Mouse (Mus musculus): Measurements from ENCODE around the gene Kcnj12. TPM values are rescaled to one million over a fixed set of nuclear protein-coding genes. Genes with fewer than 3 reads are reported as not detected.
A peak's percentile ranks its signal among the peaks of the same experiment; 100 is the strongest.

Gene Kcnj12
- total RNA-seq, 2 experiments from 2014 or later = 56.1 to 69.0 TPM

DNA sequence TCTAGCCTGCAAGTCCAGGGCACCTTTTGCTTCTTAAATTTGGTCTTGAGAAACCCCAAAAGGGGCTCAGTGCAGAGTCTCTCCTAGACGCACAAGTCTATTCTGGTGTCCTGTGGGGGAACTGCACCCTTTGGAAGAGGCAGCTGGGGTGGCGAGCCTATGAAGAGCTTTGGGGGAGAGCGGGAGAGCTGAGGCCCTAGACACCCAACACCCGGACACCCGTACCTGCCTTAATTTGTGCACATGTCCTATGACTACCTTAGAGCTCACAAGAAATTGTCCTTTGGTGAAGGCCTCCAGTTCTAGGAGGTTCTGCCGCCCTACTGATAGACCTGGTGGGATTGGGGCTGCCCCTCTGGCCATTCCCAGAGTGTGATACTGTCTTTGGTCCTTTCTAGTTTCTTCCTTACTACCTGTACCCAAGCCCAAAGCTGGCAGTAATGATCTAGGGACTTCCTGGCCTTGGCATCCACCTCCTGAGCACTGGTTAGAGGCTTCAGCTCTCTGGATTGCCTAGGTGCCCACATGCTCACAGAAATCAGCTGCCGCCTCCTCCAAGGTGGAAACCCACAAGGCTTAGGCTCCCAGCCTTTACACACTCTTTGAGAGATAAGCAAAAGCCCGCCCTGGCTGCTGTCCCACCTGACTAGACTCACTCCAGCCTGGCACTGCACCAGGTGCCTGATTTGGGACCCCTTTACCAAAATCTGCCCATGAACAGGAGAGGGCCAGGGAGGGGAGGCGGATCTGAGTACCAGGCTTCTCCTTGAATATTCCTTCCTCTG is 1.2 kb downstream of the Kcnj12 start:
- intact Hi-C loops (cut with DNase I) = loop anchor here (5.0 kb wide), 1 partner anchor 41 kb away; no protein-coding TSS in a partner anchor

DNA sequence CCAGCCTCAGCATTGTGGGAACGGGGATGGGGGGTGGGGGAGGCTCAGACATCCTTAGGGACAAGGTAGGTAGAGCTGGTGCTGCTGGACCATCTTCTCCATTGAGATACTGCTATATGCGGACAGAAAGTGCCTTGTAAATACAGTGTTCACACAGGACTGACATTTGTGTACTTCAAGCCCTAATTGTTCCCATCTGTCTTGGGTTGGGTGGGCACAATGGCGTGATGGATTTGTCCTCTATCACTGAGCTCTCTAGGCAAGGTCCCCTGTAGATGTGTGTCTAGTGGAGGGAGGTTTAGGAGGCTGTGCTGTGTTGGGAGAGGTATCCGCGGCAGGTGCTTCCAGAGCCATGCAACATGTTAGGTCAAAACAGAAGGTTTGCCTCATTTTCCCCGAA is 2.0 kb downstream of the Kcnj12 start:
- no peak for DNase-seq
- intact Hi-C loops (cut with DNase I) = loop anchor here (5.0 kb wide), 1 partner anchor 42 kb away; no protein-coding TSS in a partner anchor

More for the DNA sequence above, 1.2 kb downstream of the Kcnj12 start:
- no peak for DNase-seq

DNA sequence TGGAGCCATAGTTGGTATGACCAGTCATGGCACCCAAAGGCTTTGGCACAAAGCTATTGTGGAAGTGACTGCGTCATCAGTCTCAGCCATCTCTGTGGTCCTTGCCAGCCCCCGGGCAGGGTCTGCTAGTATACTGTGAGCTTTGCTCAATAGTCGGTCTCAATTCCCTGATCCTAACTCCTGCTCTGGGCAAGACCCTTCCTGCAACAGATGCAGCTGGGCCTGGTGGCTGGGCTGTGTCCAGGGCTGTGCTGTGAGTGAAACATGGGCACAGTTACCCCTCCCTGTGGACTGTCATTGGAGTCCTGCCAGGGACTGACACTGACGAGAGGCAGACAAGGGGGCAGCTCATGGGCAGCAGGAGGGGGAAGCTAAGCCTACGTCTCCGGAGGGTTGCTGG is 2.6 kb downstream of the Kcnj12 start:
- DNase-seq = no peak
- intact Hi-C loops (cut with DNase I) = loop anchor here (5.0 kb wide), 1 partner anchor 43 kb away; no protein-coding TSS in a partner anchor

DNA sequence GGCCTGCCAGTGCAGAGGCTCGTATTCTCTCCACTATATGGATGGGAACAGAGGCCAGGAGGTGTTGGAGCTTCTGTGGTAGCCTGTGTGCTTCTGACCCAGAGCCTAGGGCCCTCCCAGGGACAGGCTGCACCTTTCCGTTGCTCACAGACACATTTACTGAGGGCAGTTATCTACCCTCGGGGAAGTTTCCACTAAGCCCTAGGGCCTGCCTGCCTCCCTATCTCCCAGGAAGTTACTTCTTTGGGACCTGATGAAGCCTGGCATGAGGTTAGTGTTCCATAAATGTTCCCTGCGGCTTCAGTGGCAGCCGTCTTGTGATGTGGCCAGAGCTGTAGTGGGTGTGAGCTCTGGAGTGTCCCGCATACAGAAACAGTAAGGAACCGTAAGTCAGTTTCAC is 3.2 kb downstream of the Kcnj12 start:
- DNase-seq = no peak
- intact Hi-C loops (cut with DNase I) = no loop called here

DNA sequence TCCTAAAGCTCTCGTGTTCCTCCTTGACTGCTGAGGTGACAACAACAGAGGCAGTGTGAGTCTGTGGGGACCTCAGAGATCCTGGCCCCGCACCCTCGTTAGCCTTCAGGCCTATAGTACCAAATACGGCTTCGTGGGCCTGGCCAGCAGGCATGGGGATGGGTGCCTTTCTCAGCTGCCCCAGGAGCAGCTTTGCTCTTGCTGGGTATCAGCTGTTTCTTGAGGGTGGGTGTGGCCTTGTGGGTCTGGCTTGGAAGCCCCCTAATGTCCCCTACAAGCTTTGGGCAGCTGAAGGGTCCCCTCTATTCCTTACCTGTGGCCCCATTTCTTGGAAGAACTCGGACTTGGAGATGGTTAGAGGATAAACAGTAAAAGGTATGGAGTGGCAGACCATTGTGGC is 4.0 kb downstream of the Kcnj12 start:
- no peak for DNase-seq
- intact Hi-C loops (cut with DNase I) = no loop called here

DNA sequence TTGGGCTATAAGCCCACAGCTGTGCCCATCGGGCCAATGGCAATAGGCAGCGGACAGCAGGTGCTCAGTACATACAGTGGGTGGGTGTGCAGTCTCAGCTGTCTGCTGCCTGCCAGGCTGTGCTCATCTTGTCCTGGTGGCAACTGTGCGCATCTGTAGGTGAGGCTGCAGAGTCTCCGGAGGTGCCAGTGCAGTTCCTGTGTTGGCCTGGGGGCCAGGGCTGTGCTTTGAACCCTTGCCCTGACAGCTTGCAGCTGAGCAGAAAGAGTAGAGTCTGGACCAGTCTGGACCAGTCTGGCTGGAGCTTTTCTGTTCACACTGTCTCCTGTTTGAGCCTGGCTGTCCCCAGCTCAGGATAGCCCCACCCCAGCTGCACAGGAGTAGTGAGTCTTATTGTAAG is 4.8 kb downstream of the Kcnj12 start:
- intact Hi-C loops (cut with DNase I) = no loop called here

GRCm38 (mm10) chr11:61028211-61028950 is 6.0 kb downstream of the Kcnj12 start:
- intact Hi-C loops (cut with DNase I) = no loop called here
- no peak for DNase-seq

More for the DNA sequence above, 4.8 kb downstream of the Kcnj12 start:
- no peak for DNase-seq

DNA sequence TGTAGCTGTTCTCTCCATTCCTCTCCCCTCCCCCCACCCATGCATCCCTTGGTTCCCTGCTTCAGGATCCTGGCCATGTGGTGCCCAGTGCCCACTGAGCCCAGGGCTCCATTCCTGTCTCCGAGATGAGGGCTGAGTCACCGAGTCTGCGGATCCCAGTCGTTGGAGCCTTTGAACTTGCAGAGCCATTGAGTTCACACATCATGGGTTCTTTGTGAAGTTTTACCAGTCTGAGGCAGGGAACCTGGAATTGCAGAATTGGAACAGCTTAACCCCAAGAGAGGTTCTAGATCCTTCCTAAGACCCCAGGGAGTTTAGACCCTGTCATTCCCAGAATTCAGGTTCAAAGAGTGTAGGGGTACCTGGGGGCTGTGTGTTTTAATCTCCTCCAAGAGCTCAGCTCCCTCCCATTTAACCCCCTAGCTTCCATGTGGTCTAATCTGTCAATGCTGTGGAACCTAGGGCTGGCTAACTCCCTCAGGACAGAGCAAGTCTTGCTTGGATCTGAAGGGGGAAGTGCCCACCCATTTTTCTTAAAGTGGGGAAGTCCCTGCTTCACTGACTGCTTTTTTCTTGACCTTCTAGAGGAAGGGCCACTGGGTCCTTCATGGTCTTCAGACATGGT is 6.9 kb downstream of the Kcnj12 start:
- intact Hi-C loops (cut with DNase I) = no loop called here
- no peak for DNase-seq

GRCm38 (mm10) chr11:61029864-61030595 is 7.7 kb downstream of the Kcnj12 start:
- intact Hi-C loops (cut with DNase I) = no loop called here
- DNase-seq = no peak

- intact Hi-C loops (cut with DNase I) = no loop called here
- no peak for DNase-seq
Measured at GRCm38 (mm10) chr11:61031137-61031536, 8.8 kb downstream of the Kcnj12 start.

DNA sequence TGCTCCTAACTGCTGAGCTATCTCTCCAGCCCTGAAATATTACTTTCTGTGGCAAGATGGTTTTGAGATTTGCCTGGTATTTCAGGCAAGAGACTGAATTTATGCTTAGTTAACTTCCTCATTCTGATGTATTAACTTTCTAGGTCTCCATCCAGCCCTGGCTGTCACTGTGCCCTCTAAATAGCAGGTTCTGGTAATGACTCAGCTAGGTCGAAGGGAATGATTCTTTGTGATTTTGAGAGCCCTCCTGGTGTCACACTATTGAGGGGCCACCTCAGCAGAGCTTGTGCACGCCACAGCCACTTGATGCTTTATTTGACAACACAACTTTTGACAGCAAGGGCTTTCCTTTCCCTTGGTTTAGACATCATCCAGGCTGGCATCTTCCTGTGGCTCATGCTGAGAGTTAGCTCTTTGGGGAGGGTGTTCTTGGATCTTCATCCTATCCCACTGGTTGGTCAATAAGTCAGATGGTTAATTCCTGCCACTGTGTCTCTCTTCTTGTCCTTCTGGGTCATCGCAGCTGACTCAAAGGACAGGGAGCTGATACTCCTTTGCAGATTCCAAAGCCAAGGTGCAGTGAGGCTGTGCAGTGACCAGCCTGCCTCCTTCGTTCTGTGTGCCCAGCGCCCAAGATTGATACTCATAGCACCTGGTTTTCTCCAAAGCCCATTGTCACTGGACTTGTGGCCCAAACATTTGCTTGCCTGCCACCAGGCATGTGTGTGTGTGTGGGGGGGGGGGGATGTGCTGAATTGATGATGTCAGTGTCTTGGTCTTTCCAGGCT is 9.5 kb downstream of the Kcnj12 start:
- intact Hi-C loops (cut with DNase I) = no loop called here
- DNase-seq = no peak

DNA sequence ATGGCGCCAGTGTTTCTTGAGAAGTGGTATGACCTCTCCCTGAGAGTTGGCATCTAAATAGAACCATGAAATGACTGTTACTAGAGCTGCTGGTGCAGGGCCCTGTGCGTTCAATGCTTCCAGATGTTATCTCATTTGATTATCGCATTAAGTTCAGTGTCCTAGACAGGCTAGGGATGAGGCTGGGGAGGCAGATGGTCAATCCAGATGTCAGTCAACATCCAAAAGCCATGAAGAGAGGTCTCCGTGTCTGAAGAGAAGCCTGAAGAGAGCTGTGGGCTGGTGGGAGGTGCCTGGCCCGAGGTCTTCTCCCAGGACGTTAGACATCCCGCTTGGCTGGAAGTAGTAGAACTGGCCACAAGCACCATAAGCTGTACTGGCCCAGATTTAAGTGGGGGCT is 10.1 kb downstream of the Kcnj12 start:
- intact Hi-C loops (cut with DNase I) = no loop called here
- no peak for DNase-seq

DNA sequence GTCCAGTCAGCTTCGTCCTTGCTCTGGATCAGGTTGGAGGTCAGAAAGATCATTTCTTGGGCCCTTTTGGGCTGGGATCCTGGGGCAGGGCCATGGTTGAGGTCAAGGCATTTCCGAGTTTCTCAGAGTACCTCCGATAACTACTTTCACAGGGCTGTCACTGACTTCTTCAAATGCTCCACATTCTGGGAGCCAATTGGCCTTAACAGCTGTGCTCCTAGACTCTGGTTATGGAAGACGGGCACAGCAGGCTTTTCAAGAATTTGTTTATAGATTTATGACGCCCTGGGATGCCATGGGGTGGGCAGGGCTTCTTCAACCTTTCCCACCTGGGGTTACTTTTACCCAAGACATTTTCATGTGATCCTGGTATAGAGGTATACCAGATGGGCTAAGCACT is 10.8 kb downstream of the Kcnj12 start:
- intact Hi-C loops (cut with DNase I) = no loop called here
- DNase-seq = no peak

DNA sequence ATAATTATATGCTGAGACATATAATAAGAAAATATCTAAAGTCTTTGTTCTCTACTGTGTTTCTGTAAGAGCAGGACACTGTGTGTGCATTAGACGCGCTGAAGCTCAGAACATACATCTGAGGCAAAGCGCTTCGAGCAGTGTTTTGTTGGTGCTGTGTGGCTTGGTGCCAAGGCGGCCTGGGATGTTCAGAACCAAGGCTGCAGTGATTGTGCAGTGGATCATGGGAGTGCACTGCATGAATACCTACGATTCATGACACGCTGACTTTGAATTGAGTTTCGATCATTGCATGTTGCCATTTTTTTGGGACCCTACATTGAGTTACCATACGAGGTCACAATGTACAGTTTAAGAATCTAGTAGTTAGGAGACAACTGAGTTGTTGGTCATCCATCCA is 14.3 kb downstream of the Kcnj12 start:
- no peak for DNase-seq
- intact Hi-C loops (cut with DNase I) = no loop called here

- intact Hi-C loops (cut with DNase I) = no loop called here
- peak in 1 of 2 experiments; percentile 14 for DNase-seq
Measured at GRCm38 (mm10) chr11:61038277-61038782, 16.0 kb downstream of the Kcnj12 start.

DNA sequence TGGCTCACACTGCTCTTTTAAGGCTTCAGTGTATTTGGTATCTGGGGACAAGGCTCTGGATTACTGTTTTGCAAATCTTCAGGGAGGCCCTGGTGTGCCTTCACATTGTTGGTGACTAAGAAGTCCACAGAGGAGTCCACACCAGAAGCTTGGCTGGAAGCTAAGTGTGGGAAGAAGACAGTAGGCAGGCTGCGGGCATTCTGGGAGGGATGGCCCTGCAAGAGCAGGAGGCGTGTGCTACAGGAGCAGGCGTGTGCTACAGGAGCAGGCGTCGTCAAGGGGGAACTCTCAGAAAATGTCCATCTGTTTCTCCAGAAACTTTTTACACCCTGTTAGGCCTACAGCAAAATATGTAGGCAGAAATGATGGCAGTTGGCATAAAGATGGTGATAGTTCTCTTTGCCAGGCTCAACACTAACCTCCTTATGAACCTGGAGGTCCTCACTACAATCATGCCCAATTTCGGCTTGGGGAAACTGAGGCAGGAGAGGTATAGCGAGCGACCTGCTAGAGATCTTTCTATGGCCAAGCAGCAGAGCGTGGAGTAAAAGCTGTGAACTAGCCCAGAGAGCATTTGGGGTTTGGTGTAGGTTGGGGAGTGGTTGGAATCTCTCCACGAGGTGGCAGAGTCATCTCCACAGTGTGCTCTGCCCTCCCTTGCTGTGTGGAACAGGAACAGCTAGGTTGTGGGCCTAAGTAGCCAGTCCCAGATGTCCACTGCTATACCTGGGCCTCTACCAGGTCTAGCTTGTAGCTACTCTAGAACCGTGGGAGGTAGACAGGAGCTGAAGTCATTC is 18.7 kb downstream of the Kcnj12 start:
- DNase-seq = peak in 1 of 2 experiments; percentile 8
- intact Hi-C loops (cut with DNase I) = loop anchor here (5.0 kb wide), 1 partner anchor 89 kb away; no protein-coding TSS in a partner anchor

GRCm38 (mm10) chr11:61042593-61042992 is 20.2 kb downstream of the Kcnj12 start:
- intact Hi-C loops (cut with DNase I) = loop anchor here (5.0 kb wide), 1 partner anchor 90 kb away; no protein-coding TSS in a partner anchor

More at GRCm38 (mm10) chr11:61042593-61042992, 20.2 kb downstream of the Kcnj12 start:
- peak in 1 of 2 experiments; percentile 11 for DNase-seq
